Mouse (Mus musculus): ENCODE data around the gene Cx3cl1.
A peak's percentile ranks its signal among the peaks of the same experiment; 100 is the strongest.

Cx3cl1 gene

GRCm38 (mm10) chr8:94801293-94802095 lies 29.7 kb downstream of the Cx3cl1 start:
- no peak for DNase-seq (ENCODE audit: low spot score)

DNA sequence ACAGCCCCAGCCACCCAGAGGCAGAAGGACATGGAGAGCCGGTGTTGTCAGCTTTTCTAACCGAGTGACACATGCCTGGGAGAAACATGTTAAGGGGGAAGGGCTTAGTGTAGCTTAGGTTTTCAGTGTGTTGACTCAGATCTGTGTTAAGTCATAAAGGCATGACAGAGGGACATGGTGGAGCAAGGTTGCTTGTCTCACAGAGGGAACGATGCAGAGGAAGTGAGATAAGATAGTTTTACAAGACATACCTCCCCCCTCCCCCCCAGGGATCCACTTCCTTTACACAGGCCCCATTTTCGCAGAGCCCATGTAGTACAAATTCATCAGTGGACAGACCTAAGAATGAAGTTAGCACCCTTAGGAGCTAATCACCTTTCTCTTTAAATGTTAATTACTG lies 30.6 kb downstream of the Cx3cl1 start:
- DNase-seq (ENCODE audit: low spot score) = no peak

DNA sequence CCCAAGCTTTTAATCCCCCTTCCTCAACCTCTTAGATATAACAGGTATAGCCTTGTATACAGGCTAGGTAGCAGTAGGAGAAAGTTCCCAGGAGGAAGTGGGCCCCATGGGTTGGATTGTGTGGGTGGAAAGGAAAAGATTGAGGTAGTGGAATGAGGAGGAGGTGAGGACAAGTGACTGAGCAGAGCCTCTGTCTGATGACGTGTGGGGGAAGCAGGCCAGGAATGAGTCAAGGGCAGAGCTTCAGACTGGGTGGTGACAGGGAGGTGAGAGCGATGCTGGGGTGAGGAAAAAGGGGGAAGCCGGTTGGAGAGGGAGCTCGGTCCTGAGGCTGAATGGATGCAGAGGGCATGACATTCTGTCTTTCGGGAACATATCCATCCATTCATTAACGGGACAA lies 31.7 kb downstream of the Cx3cl1 start:
- no peak for DNase-seq (ENCODE audit: low spot score)

DNA sequence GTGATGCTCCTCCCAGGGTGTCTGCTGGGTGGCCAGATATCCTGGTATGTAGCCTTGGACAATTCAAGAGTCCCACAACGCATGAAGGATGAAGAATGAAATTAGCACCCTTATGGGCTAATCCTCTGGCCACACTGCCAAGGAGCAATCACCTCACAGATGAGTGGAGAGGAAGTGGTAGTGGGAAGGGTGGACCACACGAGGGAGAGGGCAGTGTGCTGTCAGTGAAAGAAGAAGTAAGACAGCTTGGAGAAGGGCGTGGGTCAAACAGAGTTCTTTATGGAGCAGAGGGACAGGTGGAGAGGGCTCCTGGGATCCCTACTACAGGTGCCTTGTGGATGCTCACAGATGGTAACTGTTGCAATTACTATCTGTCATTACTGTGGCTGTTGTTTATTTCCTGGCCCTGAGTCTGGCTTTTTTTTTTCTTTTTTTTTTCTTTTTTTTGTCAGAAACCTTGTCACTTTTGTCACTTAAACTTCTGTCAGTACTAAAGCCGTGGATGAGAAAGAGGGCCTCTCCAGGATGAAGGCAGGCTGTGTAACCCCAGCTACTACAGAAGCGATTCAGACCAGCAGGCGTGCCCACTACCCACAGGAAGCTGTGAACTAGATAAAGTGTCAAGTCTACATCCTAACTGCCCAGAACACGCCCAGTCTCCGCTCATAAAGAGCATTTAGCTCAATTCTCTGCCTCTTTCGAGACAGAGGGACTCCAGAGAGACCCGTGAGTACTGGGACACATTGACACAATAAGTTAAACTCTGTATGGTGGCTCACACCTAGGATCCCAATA lies 32.9 kb downstream of the Cx3cl1 start:
- no peak for DNase-seq (ENCODE audit: low spot score)

DNA sequence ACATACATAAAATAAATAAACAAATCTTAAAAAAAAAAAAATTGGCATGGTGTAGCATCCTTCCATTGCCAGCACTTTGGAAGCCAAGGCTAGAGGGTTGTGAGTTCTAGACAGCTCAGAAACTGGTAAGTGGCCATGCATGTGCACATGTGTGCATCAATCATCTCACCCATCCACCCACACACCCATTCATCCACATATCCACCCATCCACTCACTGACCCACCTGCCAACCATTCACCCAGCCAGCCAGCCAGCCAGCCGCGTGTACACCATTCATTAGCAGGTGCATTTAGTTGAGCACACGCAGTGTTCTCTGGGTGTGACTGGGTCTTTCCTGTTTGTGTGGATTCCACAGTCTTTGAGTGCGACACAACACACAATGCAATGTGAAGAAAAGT lies 34.0 kb downstream of the Cx3cl1 start:
- no peak for DNase-seq (ENCODE audit: low spot score)

- no peak for DNase-seq (ENCODE audit: low spot score)
Observed at GRCm38 (mm10) chr8:94807506-94807905, 35.7 kb downstream of the Cx3cl1 start.

GRCm38 (mm10) chr8:94808372-94808771 lies 36.6 kb downstream of the Cx3cl1 start:
- no peak for DNase-seq (ENCODE audit: low spot score)

DNA sequence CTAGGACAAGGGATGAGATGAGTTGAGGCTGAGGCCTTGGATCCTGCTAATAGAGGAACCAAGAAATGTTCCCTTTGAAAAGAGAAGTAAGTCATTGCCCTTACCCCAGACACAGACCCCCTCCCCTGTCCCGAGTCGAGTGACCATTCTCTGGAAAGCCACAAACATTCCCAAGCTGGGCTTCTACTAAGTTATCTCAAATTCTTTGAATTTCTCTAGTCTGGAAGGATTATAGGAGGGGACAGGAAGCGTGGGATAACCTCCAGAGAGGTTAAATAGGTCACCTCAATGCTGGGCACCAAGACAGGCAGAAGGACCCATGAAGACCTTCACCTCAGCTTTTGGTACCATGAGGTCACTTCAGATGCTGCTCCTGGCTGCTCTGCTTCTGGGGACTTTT lies 38.3 kb downstream of the Cx3cl1 start, which contains the start of gene Ccl17:
TSS of gene Ccl17 (plus strand) at position 301 of the 400 bp plus-strand sequence.
- no peak for DNase-seq (ENCODE audit: low spot score)

- no peak for DNase-seq (ENCODE audit: low spot score)
Observed at GRCm38 (mm10) chr8:94810855-94811254, 39.0 kb downstream of the Cx3cl1 start.

GRCm38 (mm10) chr8:94811654-94812053 lies 39.8 kb downstream of the Cx3cl1 start:
- DNase-seq (ENCODE audit: low spot score) = no peak

- peak; percentile 88 for DNase-seq (ENCODE audit: low spot score)
Observed at GRCm38 (mm10) chr8:94812645-94813098, 40.9 kb downstream of the Cx3cl1 start.

DNA sequence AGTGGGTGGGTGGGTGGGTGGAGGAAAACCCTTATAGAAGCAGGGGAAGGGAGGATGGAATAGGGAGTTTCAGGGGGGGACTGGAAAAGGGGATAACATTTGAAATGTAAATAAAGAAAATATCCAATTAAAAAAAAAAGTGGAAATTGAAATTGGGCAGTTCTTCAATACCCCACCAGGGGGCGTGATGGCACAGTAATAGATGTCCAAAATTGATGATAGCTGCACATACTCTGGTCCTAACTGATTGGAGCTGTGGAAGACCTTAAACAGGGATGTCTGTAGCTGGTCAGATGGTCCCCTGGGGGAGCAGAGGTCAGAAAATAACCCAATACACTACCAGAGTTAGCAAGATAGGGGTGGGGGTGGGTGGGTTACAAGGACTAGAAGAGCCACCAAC lies 42.7 kb downstream of the Cx3cl1 start:
- peak; percentile 42 for DNase-seq (ENCODE audit: low spot score)

- no peak for DNase-seq (ENCODE audit: low spot score)
Observed at GRCm38 (mm10) chr8:94817933-94818332, 46.1 kb downstream of the Cx3cl1 start.

- no peak for DNase-seq (ENCODE audit: low spot score)
Observed at GRCm38 (mm10) chr8:94819671-94820179, 47.9 kb downstream of the Cx3cl1 start.

DNA sequence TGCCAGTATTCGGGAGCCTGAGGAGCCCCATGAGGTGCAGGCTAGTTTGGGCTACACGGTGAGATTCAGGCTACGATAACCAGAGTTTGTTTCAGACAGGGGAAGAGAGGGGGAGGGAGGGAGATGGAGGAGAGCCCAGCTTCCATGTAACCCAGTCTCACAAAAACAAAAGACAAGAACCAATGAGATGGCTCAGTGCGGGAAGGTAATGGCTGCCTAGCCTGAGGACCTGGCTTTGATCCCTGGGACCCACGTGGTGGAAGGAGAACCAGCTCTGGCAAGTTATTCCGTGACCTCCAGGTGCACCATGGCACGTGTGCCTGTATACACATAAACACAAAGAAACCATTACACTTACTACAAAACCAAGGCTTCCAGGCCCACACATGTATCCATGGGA lies 48.7 kb downstream of the Cx3cl1 start:
- DNase-seq (ENCODE audit: low spot score) = no peak

DNA sequence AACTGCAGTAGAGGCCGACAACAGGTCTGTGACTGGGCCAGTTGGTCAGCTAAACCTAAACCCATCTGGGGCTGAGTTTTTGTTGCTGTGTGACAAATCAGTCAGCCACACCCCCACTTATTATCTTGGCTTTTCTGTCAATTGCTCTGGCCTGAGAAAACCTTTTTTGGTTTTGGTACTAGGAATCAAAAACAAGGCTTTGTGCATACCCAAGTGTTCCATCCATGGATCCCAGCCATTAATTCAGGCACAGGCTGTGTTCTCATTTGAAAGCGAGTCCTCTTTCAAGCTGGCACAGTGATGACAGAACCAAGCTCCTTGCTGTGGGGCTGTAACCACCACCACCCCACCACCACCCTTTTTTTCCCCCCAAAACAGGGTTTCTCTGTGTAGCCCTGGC lies 49.6 kb downstream of the Cx3cl1 start:
- DNase-seq (ENCODE audit: low spot score) = no peak

DNA sequence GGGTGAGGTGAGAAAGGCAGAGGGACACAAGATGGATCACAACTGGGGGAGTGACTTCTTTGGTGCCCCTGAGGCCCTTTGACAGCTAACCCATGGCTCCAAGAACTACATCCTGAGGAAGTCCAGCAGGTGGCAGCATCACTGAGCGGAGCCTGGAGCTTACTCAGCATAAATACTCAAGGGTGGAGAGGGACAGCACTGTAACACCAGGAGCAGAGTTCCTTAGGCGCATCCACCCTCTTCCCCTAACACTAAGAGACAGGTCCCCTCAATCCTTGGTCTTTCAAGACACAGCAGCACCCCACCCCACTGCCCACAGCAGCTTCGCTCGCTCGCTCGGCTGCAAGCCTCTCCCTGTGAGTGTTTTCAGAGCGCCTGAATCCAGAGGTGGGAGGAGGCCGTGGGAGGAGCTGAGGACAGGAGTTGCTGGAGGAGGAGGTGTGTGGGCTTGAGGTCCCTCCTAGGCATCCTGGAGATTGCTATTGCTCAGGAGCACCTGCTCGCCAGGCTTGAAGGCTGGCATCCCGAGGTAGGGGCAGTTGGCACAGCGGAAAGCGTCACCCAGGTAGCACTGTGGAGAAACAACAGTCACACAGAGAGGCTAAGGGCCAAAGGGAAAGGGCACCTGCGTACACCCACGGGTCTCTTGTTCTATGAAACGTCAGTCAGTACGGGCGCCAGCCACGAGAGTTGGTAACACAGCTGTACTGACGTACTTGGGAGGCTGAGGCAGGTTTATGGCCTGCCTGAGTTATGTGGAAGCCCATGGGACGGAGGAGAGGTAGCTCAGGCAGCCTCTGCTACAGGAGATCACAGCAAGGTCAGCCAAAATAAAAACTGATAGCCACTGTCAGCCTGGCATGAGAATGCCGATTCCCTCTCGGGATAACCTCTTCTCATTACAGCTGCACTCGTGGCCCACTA lies 51.1 kb downstream of the Cx3cl1 start:
- peak; percentile 68 for DNase-seq (ENCODE audit: low spot score)

- DNase-seq (ENCODE audit: low spot score) = no peak
Observed at GRCm38 (mm10) chr8:94825170-94825569, 53.4 kb downstream of the Cx3cl1 start.

GRCm38 (mm10) chr8:94826210-94826609 lies 54.4 kb downstream of the Cx3cl1 start:
- DNase-seq (ENCODE audit: low spot score) = no peak

DNA sequence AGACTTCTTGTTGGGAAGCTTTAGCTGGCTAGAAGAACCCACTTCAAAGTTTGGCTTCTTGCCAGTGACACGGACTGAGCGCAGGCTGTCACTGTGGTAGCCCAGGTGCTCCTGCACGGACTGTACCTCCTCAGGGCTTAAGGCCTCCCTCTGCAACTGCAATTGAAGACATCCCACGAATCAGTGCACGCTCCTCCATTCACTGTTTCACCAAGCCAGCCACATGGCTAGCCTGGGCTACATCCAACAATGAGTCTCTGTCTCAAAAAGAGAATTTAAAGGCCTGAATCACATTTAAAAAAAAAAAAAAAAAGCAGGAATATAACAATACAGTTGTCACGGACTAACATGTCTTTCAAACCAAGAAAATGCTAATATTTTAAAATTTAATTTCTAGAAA lies 56.5 kb downstream of the Cx3cl1 start:
- DNase-seq (ENCODE audit: low spot score) = no peak
